16 mouse cellular contexts compared by ENCODE assay signal in the genomic region with DNA sequence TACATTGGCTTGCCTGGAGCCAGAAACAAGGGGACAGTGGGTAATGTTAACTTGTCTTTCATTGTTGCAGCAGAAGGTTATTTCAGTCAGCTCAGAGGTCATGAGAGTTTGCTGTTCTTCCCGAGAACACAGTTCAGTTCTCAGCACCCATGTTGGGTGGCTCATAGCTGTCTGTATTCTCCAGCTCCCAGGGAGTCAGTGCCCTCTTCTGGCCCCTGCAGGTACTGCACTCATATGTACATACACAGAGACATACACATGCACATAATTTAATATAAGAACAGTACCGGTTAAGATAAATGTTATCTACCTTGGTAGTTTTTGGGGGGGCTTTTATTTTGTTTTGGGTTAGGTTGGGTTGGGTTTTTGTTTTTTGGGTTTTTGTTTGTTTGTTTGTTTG. TPM values are rescaled to one million over a fixed set of nuclear protein-coding genes. Genes with fewer than 3 reads are reported as not detected.
DNase-seq lines count a peak whose midpoint lies in the region; ATAC-seq and TF ChIP-seq lines count a peak whose summit lies in the region.
"Had no signal": no experiment of that assay in that cellular context is flagged by ENCODE, and none has a peak within 500 bp of the region (broad histone marks: within the 10 kb centered on the region; RNA-seq: fewer than 3 reads in every experiment).

No protein-coding gene starts in this region.

- no peak overlapping the region for H3K4me3 ChIP-seq in heart, postnatal 0 days (ENCODE audit: low read depth, low read length)
- H3K4me3 ChIP-seq in midbrain, postnatal 0 days (ENCODE audit: low read depth, low read length) = no peak overlapping the region
- no peak overlapping the region for H3K4me3 ChIP-seq in midbrain, embryonic 11.5 days (ENCODE audit: low read depth, low read length)
- H3K4me3 ChIP-seq: embryonic facial prominence, embryonic 10.5 days; heart, embryonic 13.5 days; limb, embryonic 15.5 days had no signal

- no peaks in the 10 kb centered on the region for H3K36me3 ChIP-seq in heart, postnatal 0 days (replicated peaks; ENCODE audit: control insufficient read depth, insufficient read depth, low read length)
- no peaks in the 10 kb centered on the region for H3K36me3 ChIP-seq in midbrain, postnatal 0 days (ENCODE audit: insufficient read depth, low read length)
- no peaks in the 10 kb centered on the region for H3K36me3 ChIP-seq in midbrain, embryonic 11.5 days (ENCODE audit: control insufficient read depth, insufficient read depth, low read length)
- H3K36me3 ChIP-seq: embryonic facial prominence, embryonic 10.5 days; G1E; heart, embryonic 13.5 days; limb, embryonic 15.5 days had no signal

- no peak for TF ChIP-seq EP300 in heart, postnatal 0 days (IDR thresholded peaks at IDR 0.05; ENCODE audit: low read depth)

- no peak for ATAC-seq in heart, postnatal 0 days (ENCODE audit: insufficient read depth, low read depth)
- ATAC-seq in midbrain, postnatal 0 days (ENCODE audit: low FRiP score) = no peak
- no peak for ATAC-seq in midbrain, embryonic 11.5 days (ENCODE audit: low FRiP score)
- ATAC-seq in Patski = no peak

- 80% methylated on average over 2 of the region's 2 CpGs for WGBS in heart, postnatal 0 days
- WGBS in midbrain, postnatal 0 days = 96% methylated on average over 2 of the region's 2 CpGs
- WGBS in midbrain, embryonic 11.5 days = 92% methylated on average over 2 of the region's 2 CpGs

- no peak overlapping the region for H3K4me2 ChIP-seq in heart, postnatal 0 days (ENCODE audit: low read depth, low read length)
- H3K4me2 ChIP-seq in midbrain, postnatal 0 days (ENCODE audit: low read depth, low read length, poor library complexity, severe bottlenecking) = no peak overlapping the region
- H3K4me2 ChIP-seq in midbrain, embryonic 11.5 days = no peak overlapping the region
- H3K4me2 ChIP-seq: heart, embryonic 13.5 days; hindbrain, embryonic 14.5 days; limb, embryonic 15.5 days had no signal

- no peak for DNase-seq in heart, postnatal 0 days (ENCODE audit: low spot score)
- DNase-seq in heart, postnatal 36 days = no peak
- no peak for DNase-seq in midbrain, postnatal 0 days (ENCODE audit: low spot score)
- no peak for DNase-seq in midbrain, embryonic 11.5 days (ENCODE audit: low spot score, missing footprints)
- no peak for DNase-seq in Patski (ENCODE audit: low read depth, low spot score)
- DNase-seq in testis, postnatal 14 days (ENCODE audit: low spot score) = peak; percentile 35
- no peak for DNase-seq in layer of hippocampus, postnatal 25 days (ENCODE audit: extremely low spot score in 1 of 2, low spot score in 1 of 2)
- no peak for DNase-seq in right cerebral cortex, adult 18-20 months
- DNase-seq: adrenal gland, postnatal 10 days; cerebellum, adult 9-10 months; kidney, postnatal 14 days had no signal

- no peaks in the 10 kb centered on the region for H3K27me3 ChIP-seq in heart, postnatal 0 days (ENCODE audit: control insufficient read depth, insufficient read depth, low read length)
- H3K27me3 ChIP-seq in midbrain, postnatal 0 days (ENCODE audit: insufficient read depth, low read length) = no peaks in the 10 kb centered on the region
- H3K27me3 ChIP-seq in midbrain, embryonic 11.5 days (ENCODE audit: control insufficient read depth, insufficient read depth, low read length) = no peaks in the 10 kb centered on the region
- no peaks in the 10 kb centered on the region for H3K27me3 ChIP-seq in Patski
- H3K27me3 ChIP-seq: limb, embryonic 15.5 days had no signal

- no peaks in the 10 kb centered on the region for H3K9me3 ChIP-seq in heart, postnatal 0 days (replicated peaks; ENCODE audit: control insufficient read depth, low read length)
- no peaks in the 10 kb centered on the region for H3K9me3 ChIP-seq in midbrain, postnatal 0 days (ENCODE audit: low read length)
- H3K9me3 ChIP-seq in midbrain, embryonic 11.5 days (ENCODE audit: control insufficient read depth, low read length) = peaks cover 3% of the 10 kb centered on the region; the same call in 1 of the 2 replicates
- H3K9me3 ChIP-seq: heart, embryonic 13.5 days; limb, embryonic 15.5 days had no signal

- POLR2A ChIA-PET in Patski (lab: Charles Lee) = no interaction called here

- CTCF ChIA-PET in Patski (lab: Charles Lee) = interaction anchor here (0.9 kb wide), 1 partner anchor 124 kb away, joined by 3 read pairs; no protein-coding TSS in a partner anchor

- intact Hi-C loops in heart, postnatal 36 days (cut with DNase I) = loop anchor here (10.0 kb wide), 1 partner anchor 504 kb away; no protein-coding TSS in a partner anchor

- H3K4me1 ChIP-seq in heart, postnatal 0 days (ENCODE audit: control insufficient read depth, insufficient read depth) = no peaks in the 10 kb centered on the region
- H3K4me1 ChIP-seq in midbrain, postnatal 0 days (ENCODE audit: insufficient read depth, low read length) = no peaks in the 10 kb centered on the region
- no peaks in the 10 kb centered on the region for H3K4me1 ChIP-seq in midbrain, embryonic 11.5 days (ENCODE audit: control insufficient read depth, insufficient read depth, low read length)
- H3K4me1 ChIP-seq: embryonic facial prominence, embryonic 10.5 days; heart, embryonic 13.5 days; limb, embryonic 15.5 days had no signal

- H3K27ac ChIP-seq in heart, postnatal 0 days (ENCODE audit: low read depth) = no peak overlapping the region
- H3K27ac ChIP-seq in midbrain, postnatal 0 days (ENCODE audit: low read depth, low read length) = no peak overlapping the region
- no peak overlapping the region for H3K27ac ChIP-seq in midbrain, embryonic 11.5 days (ENCODE audit: low read depth, low read length)
- H3K27ac ChIP-seq: embryonic facial prominence, embryonic 10.5 days; heart, embryonic 13.5 days; hindbrain, embryonic 14.5 days; limb, embryonic 15.5 days had no signal

- no peak overlapping the region for H3K9ac ChIP-seq in heart, postnatal 0 days (replicated peaks; ENCODE audit: low read depth, low read length)
- H3K9ac ChIP-seq in midbrain, postnatal 0 days (replicated peaks; ENCODE audit: low read length, poor library complexity, severe bottlenecking) = no peak overlapping the region
- no peak overlapping the region for H3K9ac ChIP-seq in midbrain, embryonic 11.5 days (ENCODE audit: low read length)
- H3K9ac ChIP-seq: heart, embryonic 13.5 days; hindbrain, embryonic 14.5 days; limb, embryonic 15.5 days had no signal

- in situ Hi-C loops in Patski (cut with MboI; ENCODE audit: low pct_unique_long_range_greater_than_20kb) = no loop called here

- TF ChIP-seq CTCF in heart, postnatal 0 days (IDR thresholded peaks at IDR 0.05; ENCODE audit: low read depth) = peak; percentile 9; the same call in 1 of the 2 replicates
- peak; percentile 41 for TF ChIP-seq CTCF in midbrain, postnatal 0 days (IDR thresholded peaks at IDR 0.05)
- TF ChIP-seq CTCF in Patski (IDR thresholded peaks at IDR 0.05) = peak; percentile 53

RNA-seq across cellular contexts. Expression of a gene that starts 36.3 kb away (rescaled TPM):
- 0.39 and 1.2 TPM in 2 replicates for total RNA-seq in heart, postnatal 0 days (2014; rRNA removed; ENCODE audit: low replicate concordance)
- 0.41 and 0.43 TPM in 2 replicates for polyA plus RNA-seq in heart, postnatal 0 days (2015; fragmentation: Nextera tagmentation; extraction: Ambion mirVana)
- total RNA-seq in heart, postnatal 36 days (2021) = 1 to 10 TPM; 1.7 to 2.3 TPM
- total RNA-seq in midbrain, postnatal 0 days (2014; rRNA removed) = 37.3 and 42.6 TPM in 2 replicates
- 30.4 and 31.4 TPM in 2 replicates for polyA plus RNA-seq in midbrain, postnatal 0 days (2015; fragmentation: Nextera tagmentation; extraction: Ambion mirVana)
- 2.5 and 2.9 TPM in 2 replicates for polyA plus RNA-seq in midbrain, embryonic 11.5 days (2014; fragmentation: Nextera tagmentation; extraction: Ambion mirVana)
- not detected for polyA plus RNA-seq in Patski (2021)
- 10 to 100 TPM; 36.2 to 38.6 TPM for total RNA-seq in layer of hippocampus, postnatal 25 days (2021)
- total RNA-seq: G1E had no signal
- polyA plus RNA-seq: G1E had no signal

RNA-seq across cellular contexts. Expression of a gene that starts 45.2 kb away (rescaled TPM):
- 5.5 and 10.5 TPM in 2 replicates for total RNA-seq in heart, postnatal 0 days (2014; rRNA removed; ENCODE audit: low replicate concordance)
- polyA plus RNA-seq in heart, postnatal 0 days (2015; fragmentation: Nextera tagmentation; extraction: Ambion mirVana) = 17.3 and 18.6 TPM in 2 replicates
- total RNA-seq in heart, postnatal 36 days (2021) = 10 to 100 TPM; 49.7 to 51.1 TPM
- total RNA-seq in midbrain, postnatal 0 days (2014; rRNA removed) = 6.1 and 8.9 TPM in 2 replicates
- 10.8 and 11.5 TPM in 2 replicates for polyA plus RNA-seq in midbrain, postnatal 0 days (2015; fragmentation: Nextera tagmentation; extraction: Ambion mirVana)
- polyA plus RNA-seq in midbrain, embryonic 11.5 days (2014; fragmentation: Nextera tagmentation; extraction: Ambion mirVana) = 26.7 and 27.9 TPM in 2 replicates
- 16.3 TPM for polyA plus RNA-seq in Patski (2021)
- total RNA-seq in layer of hippocampus, postnatal 25 days (2021) = 1 to 10 TPM; 6.6 to 8.6 TPM
- polyA plus RNA-seq: G1E had no signal

Comparison
In these comparisons a context has a peak if more than half of its experiments do, and no peak if none do; other contexts are left out.
1. RNA of a gene that starts 36.3 kb away (total RNA-seq): 36.2 to 38.6 TPM in layer of hippocampus, postnatal 25 days and 37.3 to 42.6 TPM in midbrain, postnatal 0 days; 1.7 to 2.3 TPM in heart, postnatal 36 days and 0.39 to 1.2 TPM in heart, postnatal 0 days; every median in the first group is over 10 times any median in the second.
2. Peak in every context shown above with its lines, with median percentiles within 50 percentile points of each other: CTCF ChIP-seq.